Mouse (Mus musculus) cerebellum, postnatal 10 days (tissue): ENCODE measurements around the gene Tenm2.

ENCODE experiments used
- DNase-seq, 2 experiments: peaks; one replicate each; pipeline ENCODE4 v3.0.0; 2021; ENCODE audit warnings: mixed read lengths in 2 of 2

Gene Tenm2

DNA sequence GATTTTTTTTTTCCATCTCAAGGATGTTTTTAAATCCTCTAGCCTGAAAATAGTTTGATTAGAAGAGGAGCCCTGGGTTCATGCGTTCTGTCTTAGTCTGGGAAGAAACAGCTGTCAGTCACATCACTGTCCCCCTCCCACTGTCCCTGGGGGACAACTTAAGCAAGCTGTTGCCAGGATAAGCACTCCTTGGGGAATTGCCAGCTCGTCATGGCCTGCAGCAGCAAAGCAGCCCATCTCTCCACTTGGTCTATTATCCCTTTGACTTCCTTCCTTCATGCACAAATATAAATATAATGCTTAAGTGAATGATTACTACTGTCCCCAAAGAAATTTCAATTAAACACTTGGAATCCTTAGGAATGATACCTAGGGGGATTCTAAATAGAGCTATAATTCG, 344.7 kb downstream of the Tenm2 start:
- peak; percentile 56 to 57 for DNase-seq

DNA sequence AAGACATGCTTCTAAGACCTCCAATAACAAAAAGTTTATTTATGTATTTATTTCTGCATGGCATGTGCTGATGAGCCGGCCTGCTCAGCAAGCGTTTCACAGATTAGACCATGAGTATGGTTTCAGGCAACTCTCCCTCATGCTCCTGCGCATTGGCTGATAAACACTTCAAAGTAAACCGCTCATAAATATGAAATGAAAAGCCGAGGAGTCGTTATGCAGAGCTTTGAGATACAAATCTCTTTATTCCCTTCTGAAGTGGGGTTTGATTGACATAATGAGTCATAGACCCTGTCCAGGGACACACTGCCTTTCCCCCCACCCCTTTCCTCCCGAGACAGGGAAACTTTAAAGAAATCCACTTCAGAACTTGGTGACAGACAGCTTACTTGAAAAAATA, 348.3 kb downstream of the Tenm2 start:
- DNase-seq, result no peak

DNA sequence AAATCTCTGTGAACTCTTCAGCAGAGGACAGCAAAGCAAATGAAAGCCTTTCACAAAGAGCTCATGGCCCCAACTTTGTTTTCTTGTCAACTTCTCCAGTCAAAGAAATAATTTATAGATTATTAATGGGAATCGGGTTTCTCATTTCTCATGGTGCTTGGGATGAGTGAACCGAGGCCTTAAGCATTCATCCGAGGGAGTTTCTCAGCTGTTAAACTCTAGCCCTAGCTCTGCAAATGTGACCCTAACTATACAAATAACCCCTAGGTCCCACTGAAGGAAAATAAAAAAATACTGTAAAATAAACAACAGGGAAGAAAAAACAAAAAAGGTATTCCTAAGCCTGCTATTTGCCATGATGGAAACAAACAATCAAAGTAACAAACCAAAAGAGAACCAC, 349.6 kb downstream of the Tenm2 start:
- no peak for DNase-seq

DNA sequence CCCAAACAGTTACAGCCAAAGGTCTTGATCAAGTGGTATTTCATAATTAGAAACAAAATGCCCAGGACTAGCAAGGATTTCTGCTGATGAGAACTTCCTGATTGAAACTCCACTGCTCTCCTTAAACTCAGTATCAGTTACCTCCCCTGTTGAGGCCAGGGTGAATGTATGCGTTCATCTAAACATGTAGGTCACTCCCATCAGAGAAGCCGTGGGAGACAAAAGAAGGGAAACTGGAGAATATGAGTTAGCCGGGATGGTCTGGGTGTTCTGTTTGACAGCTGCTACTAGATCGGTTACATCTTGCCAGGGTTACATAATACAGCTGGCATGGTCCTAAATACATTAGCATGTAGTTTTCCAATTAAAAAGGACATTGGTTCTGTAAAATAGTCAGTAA, 362.8 kb downstream of the Tenm2 start:
- DNase-seq, result peak; percentile 7 to 12

DNA sequence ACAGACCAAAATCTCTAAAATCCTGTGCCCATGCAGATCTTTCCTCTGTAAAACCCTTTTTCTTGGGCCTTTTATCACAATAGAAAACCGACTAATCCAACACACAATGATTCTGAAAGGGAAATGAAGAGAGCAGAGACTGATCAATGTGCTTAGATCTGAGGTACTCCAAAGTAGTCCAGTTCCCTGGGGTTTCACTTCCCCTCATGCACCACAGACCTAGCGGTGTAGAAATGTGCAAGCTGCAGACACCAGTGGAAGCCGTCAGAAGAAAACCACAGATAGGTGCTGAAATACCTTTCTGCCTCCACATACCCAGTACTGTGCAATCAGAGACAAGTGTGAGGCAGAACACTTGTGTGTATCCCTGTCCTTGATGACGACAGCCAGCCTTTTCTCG, 365.2 kb downstream of the Tenm2 start:
- no peak for DNase-seq

DNA sequence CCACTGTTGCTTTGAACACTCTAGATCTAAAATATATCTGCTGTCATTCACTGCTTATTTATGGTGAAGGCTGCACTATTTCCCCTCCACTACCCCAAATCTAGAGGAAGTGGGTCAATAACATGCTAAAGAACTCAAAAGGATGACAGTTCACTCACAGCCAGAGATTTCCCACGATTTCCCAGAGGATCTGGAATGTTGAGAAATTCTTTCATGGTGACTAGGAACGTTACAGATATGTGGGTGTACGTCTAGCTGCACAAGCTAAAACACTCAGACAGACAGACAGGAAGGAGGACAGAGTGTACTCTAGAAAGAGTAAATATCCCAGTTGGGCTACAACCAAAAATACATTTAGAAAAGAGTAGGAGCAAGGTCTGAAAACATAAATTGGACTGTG, 384.1 kb downstream of the Tenm2 start:
- DNase-seq, result no peak

DNA sequence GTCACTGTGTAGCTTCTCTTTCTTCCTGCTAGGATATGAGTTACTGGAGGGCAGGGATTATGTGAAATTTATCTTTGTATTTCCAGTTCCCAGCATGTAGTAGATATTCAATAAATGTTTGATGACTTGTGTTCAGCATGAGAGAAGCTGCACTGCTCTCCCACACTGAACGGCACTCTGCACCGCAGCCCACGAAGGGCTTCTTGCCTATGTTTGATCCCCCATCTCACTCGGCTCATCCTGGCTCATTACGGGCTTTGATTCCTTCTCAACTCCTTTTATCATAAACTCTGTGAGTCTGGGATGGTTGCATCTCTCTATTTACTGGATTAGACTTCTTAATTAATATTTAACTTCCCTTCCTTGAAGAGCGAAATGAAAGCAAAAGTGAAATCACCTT, 388.3 kb downstream of the Tenm2 start:
- no peak for DNase-seq

DNA sequence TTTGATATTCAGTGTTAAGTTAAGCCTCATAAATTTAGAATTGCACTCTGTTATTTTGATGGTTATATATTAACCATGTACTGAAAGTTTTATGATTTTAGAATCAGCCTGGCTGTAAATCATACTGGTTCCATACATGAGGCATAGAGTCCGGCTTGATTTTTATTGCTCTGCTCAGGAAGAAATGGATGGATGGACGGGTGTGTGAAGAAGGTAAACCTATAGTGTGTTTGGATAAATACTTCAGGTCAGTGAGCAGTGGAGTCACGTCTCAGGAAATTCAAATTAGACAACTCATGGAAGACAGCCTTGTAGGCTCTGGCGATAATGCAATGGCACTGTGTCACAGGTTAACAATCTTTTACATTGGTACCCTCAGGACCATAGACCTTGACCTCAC, 402.9 kb downstream of the Tenm2 start:
- no peak for DNase-seq

DNA sequence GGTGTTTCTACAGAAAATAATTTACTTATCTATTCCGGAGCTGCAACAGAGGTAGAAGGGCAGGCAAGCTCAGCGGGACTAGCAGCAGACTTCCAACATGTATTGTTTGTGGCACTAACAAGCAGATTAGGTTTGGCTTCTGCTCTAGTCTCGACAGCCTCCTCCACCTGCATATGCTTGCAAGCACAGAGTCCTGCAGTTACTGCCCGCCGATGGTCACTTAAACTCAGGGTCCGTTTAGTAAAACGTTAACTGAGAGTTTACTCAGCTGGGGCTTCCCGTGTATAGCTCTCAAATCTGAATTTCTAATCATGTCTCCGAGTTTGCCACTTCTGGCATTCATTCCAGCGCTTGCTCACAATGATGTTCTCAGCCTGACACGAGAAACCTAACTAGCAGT, 404.3 kb downstream of the Tenm2 start:
- no peak for DNase-seq

DNA sequence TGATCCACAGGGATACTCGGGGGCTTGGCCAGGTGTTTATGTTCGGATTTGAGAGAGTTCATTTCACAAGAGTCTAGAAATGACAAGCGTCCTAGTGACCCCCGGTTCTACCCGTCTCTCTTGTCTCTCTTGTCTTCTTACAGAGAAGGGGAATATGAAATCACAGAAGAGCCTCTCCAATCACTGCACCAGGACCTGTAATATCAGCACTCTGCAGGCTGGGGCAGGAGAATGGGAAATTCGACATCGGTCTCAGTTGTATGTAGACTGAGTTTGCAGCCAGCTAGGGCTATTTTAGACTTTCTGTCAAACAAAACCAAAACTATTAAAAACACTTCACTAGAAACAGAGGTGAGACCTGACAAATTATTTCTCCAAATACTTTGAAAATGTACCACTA, 411.1 kb downstream of the Tenm2 start:
- DNase-seq, result no peak

DNA sequence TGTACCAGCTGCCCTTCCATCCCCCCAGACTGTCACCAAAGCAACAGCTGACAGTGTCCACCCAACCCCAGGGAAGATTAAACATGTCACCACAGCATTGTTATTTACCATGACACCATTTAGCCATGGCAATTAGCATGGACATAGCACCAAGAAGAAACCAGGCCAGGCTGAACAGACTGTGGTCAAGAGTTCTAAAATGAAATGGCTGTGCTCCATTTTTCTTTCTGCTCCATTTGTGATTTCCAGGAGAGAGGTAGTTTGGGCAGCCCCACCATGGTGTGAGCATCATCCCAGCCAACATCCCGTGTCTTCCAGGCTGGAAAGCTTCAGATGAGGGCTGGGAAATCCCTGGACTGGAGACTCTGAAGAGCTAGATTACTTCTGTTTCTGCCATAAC, 431.1 kb downstream of the Tenm2 start:
- DNase-seq, result peak; percentile 85 to 89

DNA sequence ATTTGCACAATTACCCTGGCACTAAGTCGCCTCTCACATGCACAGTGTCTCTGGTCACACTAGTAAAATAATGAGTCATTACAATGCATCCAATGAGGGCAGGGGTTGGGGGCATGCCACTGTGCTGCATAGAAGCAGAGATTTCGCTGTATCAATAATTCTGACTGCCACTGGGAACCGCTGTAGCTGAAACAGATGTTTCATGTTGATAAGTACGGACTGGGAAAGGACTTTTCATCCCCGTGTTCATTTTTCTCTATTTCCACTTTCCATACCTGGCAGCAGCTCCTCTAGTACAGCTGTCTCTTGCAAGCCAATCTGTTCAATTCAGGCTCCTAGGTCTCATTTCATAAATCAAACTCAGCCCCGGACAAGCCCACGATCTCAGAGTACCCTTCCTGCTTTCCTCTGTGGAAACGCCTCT, 433.5 kb downstream of the Tenm2 start:
- DNase-seq, result peak; percentile 39 to 41

DNA sequence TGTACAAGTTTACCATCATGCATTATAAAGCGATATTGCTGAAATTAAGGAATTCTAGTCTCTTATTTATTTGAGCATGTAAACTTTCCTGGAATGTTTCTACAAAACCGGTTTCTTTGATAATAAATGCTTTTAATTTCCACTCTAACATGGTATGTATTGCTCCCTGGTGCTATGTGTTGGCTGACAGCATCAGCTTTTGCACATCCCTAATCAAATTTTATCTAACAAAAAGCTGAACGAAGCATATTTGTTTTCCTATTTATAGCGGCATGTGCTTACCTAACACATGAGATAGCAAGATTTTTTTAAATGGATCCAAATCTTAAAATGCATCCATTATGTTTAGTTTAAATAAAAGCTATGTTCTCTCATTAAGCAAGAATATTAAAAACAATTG, 434.1 kb downstream of the Tenm2 start:
- DNase-seq, result no peak

DNA sequence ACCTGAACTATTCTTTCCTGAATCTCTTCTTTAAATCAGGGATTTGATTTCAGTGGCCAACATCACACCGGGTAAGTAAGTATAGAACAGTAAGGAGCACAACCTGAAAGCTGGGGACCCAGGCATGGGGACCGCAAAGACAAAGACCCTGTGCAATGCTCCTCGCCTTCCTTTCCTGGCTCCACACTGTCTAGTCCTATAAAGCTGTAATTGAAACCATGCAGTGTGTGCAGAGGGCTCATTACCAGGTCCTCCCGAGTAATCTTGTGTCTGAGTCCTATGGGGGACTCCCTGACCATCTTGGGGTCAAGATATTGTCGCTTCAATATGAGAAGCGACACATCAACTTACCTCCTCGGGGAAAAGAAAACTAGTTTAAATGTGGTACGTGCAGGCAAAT, 436.4 kb downstream of the Tenm2 start:
- DNase-seq, result no peak

DNA sequence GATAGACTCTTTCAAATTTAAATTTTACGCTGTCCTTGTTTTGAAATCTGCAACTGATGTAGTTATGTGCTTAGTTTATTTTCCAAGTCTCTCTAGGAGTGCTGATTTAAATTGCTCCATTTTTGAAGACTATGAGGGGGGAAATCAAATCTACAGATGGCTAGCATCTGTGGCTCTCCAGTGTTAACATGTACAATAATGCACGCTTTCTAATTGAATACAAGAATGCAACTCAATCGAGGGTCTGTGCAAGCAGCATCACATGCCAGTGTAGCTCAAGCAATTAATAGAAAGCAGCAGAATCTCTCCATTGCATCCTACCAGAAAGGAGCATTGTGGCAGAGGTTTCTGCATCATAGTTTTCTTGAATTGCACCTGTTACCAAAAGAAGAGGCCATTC, 477.8 kb downstream of the Tenm2 start:
- DNase-seq, result no peak

DNA sequence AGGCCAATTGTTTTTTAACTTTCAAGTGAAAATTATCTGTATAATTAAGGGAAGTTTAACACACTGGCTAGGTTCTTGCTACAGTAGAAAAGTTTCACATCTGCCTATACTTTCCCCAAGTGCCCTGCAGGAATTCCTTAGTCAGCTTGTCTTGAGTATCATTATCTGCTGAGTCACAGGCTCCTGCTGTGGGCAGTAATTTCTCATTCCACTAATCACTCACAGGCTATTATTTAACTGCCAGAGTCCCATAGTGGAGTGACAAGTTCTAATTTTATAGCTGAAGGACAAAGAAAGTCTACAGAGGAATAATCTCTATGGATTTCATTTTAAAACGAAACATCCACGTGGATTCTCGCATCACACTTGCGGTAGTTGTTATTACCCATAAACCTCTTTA, 489.5 kb downstream of the Tenm2 start:
- no peak for DNase-seq

DNA sequence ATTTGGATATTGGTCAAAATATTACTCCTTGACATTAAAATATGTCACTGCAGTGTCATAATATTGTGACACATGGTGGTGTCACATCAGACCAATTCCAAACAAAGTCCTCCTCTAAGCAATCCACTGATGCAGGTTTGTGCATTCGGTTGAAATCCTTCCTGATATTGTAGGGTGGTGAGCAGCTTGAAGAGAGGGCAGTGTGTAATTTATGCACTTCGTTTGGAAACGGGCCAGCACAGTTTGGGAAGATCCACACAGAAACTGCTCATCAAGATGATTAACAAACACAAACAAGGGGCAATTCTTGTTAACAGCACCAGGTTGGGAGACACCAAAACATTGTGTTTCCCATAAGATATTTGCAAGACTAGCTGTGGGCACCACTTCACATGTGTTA, 508.0 kb downstream of the Tenm2 start:
- DNase-seq, result peak; percentile 68

DNA sequence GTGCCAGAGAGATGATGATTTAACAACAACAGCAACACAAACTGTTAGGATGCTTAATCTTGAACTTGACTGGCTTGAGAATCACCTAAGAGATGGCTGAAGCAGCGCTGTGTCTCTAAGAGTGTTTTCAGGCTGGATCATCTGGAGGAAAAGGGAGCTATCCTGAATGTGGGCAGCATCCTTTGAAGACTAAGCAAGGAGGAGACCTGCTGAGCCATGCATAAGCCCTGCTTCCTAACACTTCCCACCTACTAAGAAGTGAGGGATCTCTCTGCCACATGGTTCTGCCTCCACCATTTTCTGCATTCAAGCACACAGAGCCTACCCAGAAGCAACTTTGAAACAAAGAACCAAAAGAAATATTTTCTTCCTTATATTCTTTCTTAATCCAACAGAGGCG, 532.9 kb downstream of the Tenm2 start:
- DNase-seq, result no peak

DNA sequence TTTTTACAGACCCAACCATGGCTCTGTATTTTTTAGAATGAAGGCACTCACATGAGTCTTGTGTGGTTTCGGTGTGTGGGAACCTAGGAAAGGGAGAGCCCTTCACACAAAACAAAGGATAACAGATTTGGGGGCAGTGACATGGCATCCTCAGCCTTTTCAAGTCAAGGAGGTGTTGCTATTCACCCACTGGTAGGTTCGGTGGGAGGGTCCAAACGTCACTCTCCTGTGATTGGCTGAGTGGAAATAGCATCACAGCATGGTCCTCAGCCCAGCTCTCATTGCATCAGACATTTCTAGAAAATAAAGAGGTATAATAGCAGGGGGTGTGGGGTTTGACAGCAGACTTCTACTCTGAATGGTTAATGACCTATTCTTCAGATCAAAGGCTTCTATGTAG, 534.8 kb downstream of the Tenm2 start:
- no peak for DNase-seq

DNA sequence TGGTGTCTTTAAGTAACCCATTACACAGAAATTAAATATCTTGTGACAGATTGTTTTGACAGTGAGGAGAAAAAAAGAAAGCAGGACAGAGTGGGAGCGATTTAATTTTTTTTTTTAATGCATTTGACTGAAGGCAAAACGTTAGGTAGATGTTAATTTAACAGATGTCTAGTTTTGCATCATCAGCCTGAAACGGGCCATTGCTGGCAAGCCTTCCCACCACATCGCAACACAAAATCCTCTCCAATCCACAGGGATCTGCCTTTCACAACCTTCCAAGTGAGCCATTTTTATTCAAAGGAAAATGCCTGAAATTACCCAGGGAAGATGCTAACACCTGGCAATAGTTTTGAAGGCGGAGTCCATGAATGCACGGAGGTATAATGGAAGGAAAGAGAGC, 535.6 kb downstream of the Tenm2 start:
- DNase-seq, result no peak

DNA sequence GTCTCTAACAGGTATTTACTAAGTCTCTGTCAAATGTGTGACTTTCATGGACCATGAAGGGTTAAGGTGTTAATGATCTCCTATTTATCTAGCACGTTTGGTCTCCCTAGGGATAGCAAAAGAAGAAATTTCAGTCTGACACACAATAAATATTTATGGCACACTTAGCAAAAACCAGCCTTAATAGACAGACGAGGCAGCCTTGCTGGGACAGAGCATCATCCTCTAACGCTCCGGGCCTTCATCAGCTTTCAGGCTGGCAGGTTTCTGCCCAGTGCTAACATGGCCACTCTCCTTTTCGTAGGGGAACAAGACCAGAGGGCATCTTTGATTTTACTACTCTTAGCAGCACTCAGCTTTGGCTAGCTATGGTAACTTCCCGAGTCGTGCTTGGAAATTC, 537.5 kb downstream of the Tenm2 start:
- no peak for DNase-seq

DNA sequence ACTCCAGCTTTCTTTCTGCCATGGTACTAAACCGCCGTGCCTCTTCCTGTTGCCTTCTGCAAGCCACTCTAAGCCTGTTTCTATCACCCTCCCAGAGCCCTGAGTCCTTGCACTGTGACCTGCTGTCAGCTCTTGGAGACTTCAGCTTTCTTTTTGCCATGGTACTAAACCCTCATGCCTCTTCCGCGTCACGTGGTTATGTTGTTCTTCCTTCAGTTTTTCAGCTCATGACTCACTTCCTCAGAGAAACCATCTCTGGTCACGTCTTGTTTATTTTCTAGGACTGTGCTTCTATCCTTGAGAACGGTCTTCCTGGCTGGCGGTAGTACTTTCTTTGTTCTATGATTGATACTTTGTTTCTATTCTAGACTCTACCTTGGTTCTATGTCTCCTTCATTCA, 537.9 kb downstream of the Tenm2 start:
- DNase-seq, result no peak

DNA sequence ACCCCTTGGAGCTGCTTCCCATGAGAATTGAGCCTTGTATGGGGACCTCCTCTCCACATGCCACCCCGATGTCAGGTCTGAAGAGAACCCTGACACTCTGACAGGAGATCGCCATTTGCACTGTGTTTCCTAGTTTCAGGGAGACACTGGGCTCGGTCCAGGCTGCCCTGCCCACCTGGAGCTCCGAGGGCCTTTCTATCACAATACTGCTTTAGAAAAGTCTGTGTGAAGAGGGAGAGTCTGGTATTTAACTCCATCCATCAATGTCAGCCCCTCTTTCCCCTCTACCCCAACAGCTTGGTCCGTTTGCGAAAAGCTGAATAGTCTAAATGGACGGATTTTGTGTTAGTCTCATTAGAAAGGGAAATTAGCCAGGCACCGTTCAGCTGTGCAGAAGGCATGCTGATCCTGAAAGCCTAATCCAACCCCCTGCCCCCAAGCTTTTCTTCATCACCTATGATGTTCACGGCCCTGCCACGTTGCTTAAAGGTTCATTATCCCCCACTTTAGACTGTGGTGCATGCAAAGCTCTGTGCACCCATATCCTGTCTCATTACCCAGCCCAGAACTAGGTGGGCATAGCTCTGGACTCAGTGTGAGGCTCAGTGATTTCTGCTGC, 538.6 kb downstream of the Tenm2 start:
- DNase-seq, result no peak

DNA sequence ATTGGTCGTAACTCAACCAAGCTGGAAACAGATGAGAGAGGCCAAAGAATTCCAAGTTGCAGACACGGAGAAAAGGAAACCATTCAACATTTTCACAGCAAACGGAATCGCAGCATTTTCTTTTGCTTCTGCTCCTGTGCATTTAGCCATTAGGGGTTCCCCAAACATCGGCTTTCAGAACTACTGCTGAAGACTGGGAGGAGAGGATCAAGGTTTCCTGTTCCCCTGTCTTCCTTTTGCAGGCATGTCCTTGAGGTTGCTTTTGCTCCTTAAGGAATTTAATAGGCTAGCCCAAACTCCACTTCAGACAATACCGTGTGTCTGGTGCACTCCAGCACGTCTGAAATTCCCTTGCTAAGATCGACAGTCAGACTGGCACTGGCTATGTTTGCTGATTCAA, 541.0 kb downstream of the Tenm2 start:
- DNase-seq, result no peak

DNA sequence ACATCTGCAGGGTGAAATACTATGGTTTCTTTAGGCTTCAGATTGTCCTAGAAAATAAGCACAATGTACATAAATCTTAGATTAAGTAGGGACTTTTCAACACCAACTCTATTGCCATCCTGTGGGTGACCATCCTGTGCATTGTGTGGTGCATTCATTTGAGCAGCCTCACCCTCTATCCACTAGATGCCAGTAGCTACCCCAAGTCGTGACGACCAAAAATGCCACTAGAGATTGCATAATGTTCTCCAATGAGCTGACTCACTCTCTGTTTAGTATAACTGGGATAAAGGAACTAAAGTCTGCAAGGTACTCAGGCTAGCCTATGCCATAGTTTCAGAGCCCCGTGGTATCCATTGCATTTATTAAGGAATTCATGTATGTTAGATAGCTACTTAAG, 543.1 kb downstream of the Tenm2 start:
- peak; percentile 20 to 21 for DNase-seq

DNA sequence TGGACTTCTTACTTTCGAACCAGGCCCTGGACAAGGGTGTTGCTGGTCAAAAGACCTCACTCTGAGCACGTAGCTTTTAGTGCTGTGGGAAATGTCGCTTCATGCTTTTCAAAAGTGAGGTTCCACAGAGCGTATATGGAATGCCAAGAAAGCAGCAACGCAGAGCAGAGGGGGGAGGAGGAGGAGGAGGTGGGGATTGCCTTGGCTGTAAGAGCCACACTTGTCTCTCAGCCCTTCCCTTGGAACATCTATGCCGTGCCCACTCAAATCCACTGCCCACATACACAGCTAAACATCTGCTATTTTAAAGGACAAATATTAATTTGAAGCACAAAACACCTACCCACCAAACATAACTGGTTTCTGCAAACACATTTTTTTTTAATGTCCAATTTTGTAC, 544.9 kb downstream of the Tenm2 start:
- DNase-seq, result no peak
